Mouse (Mus musculus) intestine, embryonic 16.5 days (tissue): ENCODE data around the gene Zdhhc1. TPM values are rescaled to one million over a fixed set of nuclear protein-coding genes. Genes with fewer than 3 reads are reported as not detected.
A peak's percentile ranks its signal among the peaks of the same experiment; 100 is the strongest.

Experiments
- ATAC-seq: fragments of 200-750 bp; cut with Nextera tagmentation; 2 replicates; pipeline ENCODE4 v1.8.0; 2017; ENCODE audit warnings: moderate TSS enrichment, moderate library complexity
- H3K27ac ChIP-seq: fragments of 300-500 bp; sonication (generic); 2 replicates; pipeline ENCODE4 v1.5.1; 2014; ENCODE audit warnings: mild to moderate bottlenecking, low read length
- H3K27me3 ChIP-seq: fragments of 300-500 bp; sonication (generic); replicated peaks from 2 replicates; pipeline ENCODE4 v1.6.1; 2014; ENCODE audit warnings: low read length, control low read depth, mixed read lengths; ENCODE audit not compliant: control insufficient read depth, insufficient read depth
- H3K36me3 ChIP-seq: fragments of 300-500 bp; sonication (generic); 2 replicates; pipeline ENCODE4 v1.6.1; 2014; ENCODE audit warnings: low read length, control low read depth; ENCODE audit not compliant: control insufficient read depth, insufficient read depth
- H3K4me1 ChIP-seq: fragments of 300-500 bp; sonication (generic); 2 replicates; pipeline ENCODE4 v1.6.1; 2014; ENCODE audit warnings: low read length, control low read depth, mixed read lengths; ENCODE audit not compliant: control insufficient read depth, insufficient read depth
- H3K4me2 ChIP-seq: fragments of 300-500 bp; sonication (generic); 2 replicates; pipeline ENCODE4 v1.6.1; 2014; ENCODE audit warnings: low read depth, low read length, control low read depth
- H3K4me3 ChIP-seq: fragments of 300-500 bp; sonication (generic); 2 replicates; pipeline ENCODE4 v1.5.1; 2014; ENCODE audit warnings: mild to moderate bottlenecking, low read length
- H3K9ac ChIP-seq: fragments of 300-500 bp; sonication (generic); 2 replicates; pipeline ENCODE4 v1.6.1; 2014; ENCODE audit warnings: low read depth, low read length
- H3K9me3 ChIP-seq: fragments of 300-500 bp; sonication (generic); 2 replicates; pipeline ENCODE4 v1.6.1; 2016; ENCODE audit warnings: low read length, control low read depth; ENCODE audit not compliant: control insufficient read depth
- WGBS: fragments of 180-500 bp; shearing (Covaris S2); extraction: QIAGEN DNeasy Blood & Tissue Kit; methylation state at CpG from one replicate; pipeline ENCODE4 v1.1.7; 2014; 5-methylcytosine and 5-hydroxymethylcytosine counted together
- polyA plus RNA-seq: library from polyadenylated mRNA; unstranded; fragments of >200 nt; fragmentation: Nextera tagmentation; extraction: Ambion mirVana; gene quantifications from 2 replicates; pipeline ENCODE4 v1.2.1, GENCODE M21; 2015

The Zdhhc1 gene
- polyA plus RNA-seq, 1 experiment from 2014 or later = 18.5 TPM

DNA sequence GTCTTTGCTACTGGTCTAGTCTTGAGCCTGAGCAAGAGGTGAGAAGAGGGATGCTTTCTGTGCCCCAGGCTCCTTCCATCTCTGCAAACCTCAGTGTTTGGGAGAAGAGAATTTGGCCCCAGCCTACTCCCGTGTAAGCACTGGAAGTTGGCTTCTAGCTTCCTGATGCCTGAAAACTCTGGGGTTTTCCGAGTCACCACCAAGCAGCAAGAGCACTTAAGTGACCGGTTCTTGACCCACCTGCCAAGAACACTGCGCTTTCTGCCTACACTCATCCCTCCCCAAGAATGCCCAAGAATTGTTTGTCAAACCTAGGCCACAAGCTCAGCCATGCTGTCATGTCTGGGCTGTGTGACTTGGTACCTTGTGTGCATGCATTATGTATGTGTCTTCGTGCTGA, 23.8 kb upstream of the Zdhhc1 start:
- Histone ChIP-seq H3K4me3 (no peak overlapping the region), H3K27me3 (no peaks in the 10 kb centered on the region; the same call in 1 of the 2 replicates), H3K9me3 (no peaks in the 10 kb centered on the region), H3K4me2 (no peak overlapping the region), H3K36me3 (peaks cover 7% of the 10 kb centered on the region), H3K27ac (no peak overlapping the region), H3K4me1 (peaks cover 22% of the 10 kb centered on the region), H3K9ac (no peak overlapping the region)
- 51% methylated on average over 5 of the region's 5 CpGs for WGBS
- ATAC-seq = no peak

- Histone ChIP-seq H3K36me3 (no peaks in the 10 kb centered on the region), H3K27ac (no peak overlapping the region), H3K4me1 (peaks cover 22% of the 10 kb centered on the region), H3K4me2 (peak overlapping the region; percentile 99), H3K9me3 (no peaks in the 10 kb centered on the region), H3K9ac (no peak overlapping the region), H3K4me3 (peak overlapping the region; percentile 64; the same call in 1 of the 2 replicates), H3K27me3 (no peaks in the 10 kb centered on the region; the same call in 1 of the 2 replicates)
- 19% methylated on average over 2 of the region's 2 CpGs for WGBS
- no peak for ATAC-seq
Observed at GRCm38 (mm10) chr8:105519591-105519990, 22.9 kb upstream of the Zdhhc1 start.

GRCm38 (mm10) chr8:105518436-105519313, 22.0 kb upstream of the Zdhhc1 start, which contains the start of gene Hsd11b2:
Gene Hsd11b2 (plus strand): TSS chr8:105518755.
- under 1% methylated on average over 68 of the region's 68 CpGs for WGBS
- Histone ChIP-seq H3K4me2 (peak within 1 kb of the TSS; percentile 99), H3K9me3 (no peaks in the 10 kb centered on the region), H3K36me3 (no peaks in the 10 kb centered on the region), H3K27ac (no peak within 1 kb of the TSS), H3K27me3 (no peaks in the 10 kb centered on the region; the same call in 1 of the 2 replicates), H3K4me1 (peaks cover 22% of the 10 kb centered on the region), H3K4me3 (peak within 1 kb of the TSS; percentile 64), H3K9ac (peak within 1 kb of the TSS; percentile 71)
- peak; percentile 77 for ATAC-seq

- Histone ChIP-seq H3K4me3 (no peak overlapping the region), H3K4me1 (peaks cover 22% of the 10 kb centered on the region), H3K9me3 (no peaks in the 10 kb centered on the region), H3K27me3 (no peaks in the 10 kb centered on the region; the same call in 1 of the 2 replicates), H3K36me3 (no peaks in the 10 kb centered on the region), H3K27ac (no peak overlapping the region), H3K9ac (no peak overlapping the region), H3K4me2 (no peak overlapping the region)
- no peak for ATAC-seq
- 37% methylated on average over 8 of the region's 8 CpGs for WGBS
Observed at GRCm38 (mm10) chr8:105517346-105517745, 20.6 kb upstream of the Zdhhc1 start.

- Histone ChIP-seq H3K27ac (no peak overlapping the region), H3K4me1 (peaks cover 22% of the 10 kb centered on the region), H3K36me3 (no peaks in the 10 kb centered on the region), H3K9ac (no peak overlapping the region; the same call in 1 of the 2 replicates), H3K4me2 (peak overlapping the region; percentile 43), H3K9me3 (no peaks in the 10 kb centered on the region), H3K4me3 (peak overlapping the region; percentile 14; the same call in 1 of the 2 replicates), H3K27me3 (no peaks in the 10 kb centered on the region; the same call in 1 of the 2 replicates)
- 13% methylated on average over 12 of the region's 12 CpGs for WGBS
- peak; percentile 30 for ATAC-seq
Observed at GRCm38 (mm10) chr8:105516018-105516645, 19.4 kb upstream of the Zdhhc1 start.

GRCm38 (mm10) chr8:105514656-105515055, 18.0 kb upstream of the Zdhhc1 start:
- 69% methylated on average over 5 of the region's 5 CpGs for WGBS
- peaks cover 22% of the 10 kb centered on the region for H3K4me1 ChIP-seq
- H3K27me3 ChIP-seq = no peaks in the 10 kb centered on the region; the same call in 1 of the 2 replicates
- H3K9me3 ChIP-seq = no peaks in the 10 kb centered on the region
- H3K27ac ChIP-seq = no peak overlapping the region
- no peaks in the 10 kb centered on the region for H3K36me3 ChIP-seq
- no peak overlapping the region for H3K4me2 ChIP-seq
- H3K9ac ChIP-seq = no peak overlapping the region
- ATAC-seq = no peak
- H3K4me3 ChIP-seq = no peak overlapping the region

- Histone ChIP-seq H3K27me3 (no peaks in the 10 kb centered on the region; the same call in 1 of the 2 replicates), H3K27ac (no peak overlapping the region), H3K36me3 (no peaks in the 10 kb centered on the region), H3K4me1 (peaks cover 18% of the 10 kb centered on the region), H3K4me2 (no peak overlapping the region), H3K4me3 (no peak overlapping the region), H3K9me3 (no peaks in the 10 kb centered on the region), H3K9ac (no peak overlapping the region)
- ATAC-seq = no peak
- 92% methylated on average over 6 of the region's 6 CpGs for whole genome bisulfite sequencing
Observed at GRCm38 (mm10) chr8:105514194-105514593, 17.5 kb upstream of the Zdhhc1 start.

- Histone ChIP-seq H3K4me1 (peaks cover 2% of the 10 kb centered on the region; the same call in 1 of the 2 replicates), H3K4me2 (no peak overlapping the region), H3K4me3 (no peak overlapping the region), H3K9ac (no peak overlapping the region), H3K36me3 (no peaks in the 10 kb centered on the region), H3K9me3 (no peaks in the 10 kb centered on the region), H3K27ac (no peak overlapping the region), H3K27me3 (no peaks in the 10 kb centered on the region)
- ATAC-seq = no peak
- WGBS = 34% methylated on average over 12 of the region's 12 CpGs
Observed at GRCm38 (mm10) chr8:105509997-105510735, 13.5 kb upstream of the Zdhhc1 start.

DNA sequence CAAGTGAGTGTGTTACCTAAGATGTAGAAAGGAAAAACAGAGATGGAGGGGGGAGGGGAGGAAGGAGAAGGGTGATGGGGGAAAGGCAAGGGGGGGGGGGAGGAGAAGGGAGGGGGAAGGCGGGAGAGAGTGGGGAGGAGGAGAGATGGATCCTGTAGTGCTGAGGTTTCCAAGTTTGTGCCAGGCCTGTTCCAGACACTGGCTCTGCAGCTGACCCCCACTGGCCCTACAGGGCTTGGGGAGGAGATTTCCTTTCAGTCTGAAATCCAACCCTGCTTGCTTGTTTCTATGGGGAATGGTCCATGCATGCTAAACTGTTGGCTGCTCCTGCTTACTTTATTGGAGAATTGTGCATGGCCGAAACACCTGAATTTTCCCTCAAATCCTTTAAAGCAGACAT, 12.1 kb upstream of the Zdhhc1 start:
- Histone ChIP-seq H3K36me3 (no peaks in the 10 kb centered on the region), H3K27ac (no peak overlapping the region), H3K4me3 (no peak overlapping the region), H3K4me1 (peaks cover 2% of the 10 kb centered on the region; the same call in 1 of the 2 replicates), H3K27me3 (no peaks in the 10 kb centered on the region), H3K4me2 (no peak overlapping the region), H3K9ac (no peak overlapping the region), H3K9me3 (no peaks in the 10 kb centered on the region)
- no peak for ATAC-seq
- 56% methylated on average over 2 of the region's 2 CpGs for WGBS
